ENCODE assay signal across 14 mouse cellular contexts in the genomic region with DNA sequence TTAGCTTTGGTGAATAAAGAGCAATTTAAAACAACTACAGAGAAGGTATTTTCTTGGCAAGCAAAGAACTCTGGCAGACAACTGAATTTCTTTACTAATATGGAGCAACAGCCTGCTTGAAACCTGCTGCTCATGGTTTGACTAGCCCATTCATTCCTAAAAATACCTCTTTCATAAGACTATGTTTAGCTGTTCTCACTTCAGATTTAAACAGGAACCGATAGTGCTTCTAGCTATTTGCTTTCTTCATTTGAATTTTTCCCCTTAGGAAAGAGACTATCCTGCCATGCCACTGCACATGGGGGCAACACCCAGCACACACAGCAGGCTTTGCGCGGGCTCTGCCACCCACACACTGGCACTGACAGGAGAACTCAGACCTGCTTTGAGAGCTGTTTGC.
A peak's percentile ranks its signal among the peaks of the same experiment; 100 is the strongest.
DNase-seq lines count a peak whose midpoint lies in the region; ATAC-seq and TF ChIP-seq lines count a peak whose summit lies in the region.
"Had no signal": no experiment of that assay in that cellular context is flagged by ENCODE, and none has a peak within 500 bp of the region (broad histone marks: within the 10 kb centered on the region; RNA-seq: fewer than 3 reads in every experiment).

No protein-coding gene starts in this region.

- 16% methylated on average over 3 of the region's 3 CpGs for WGBS in forebrain, postnatal 0 days
- WGBS in forebrain, embryonic 10.5 days = 88% methylated on average over 3 of the region's 3 CpGs
- WGBS in thymus, adult 2 months = 84% methylated on average over 3 of the region's 3 CpGs

- ATAC-seq in forebrain, postnatal 0 days = peak; percentile 40
- no peak for ATAC-seq in erythroid progenitor cell, adult 5-6 weeks (replicated peaks; ENCODE audit: low FRiP score, poor library complexity, severe bottlenecking)
- ATAC-seq: midbrain, embryonic 16.5 days had no signal

- H3K9ac ChIP-seq in forebrain, postnatal 0 days = no peak overlapping the region
- H3K9ac ChIP-seq: hindbrain, embryonic 12.5 days; kidney, embryonic 15.5 days; liver, embryonic 13.5 days had no signal

- TF ChIP-seq CTCF in forebrain, postnatal 0 days (IDR thresholded peaks at IDR 0.05; ENCODE audit: low read depth) = no peak
- TF ChIP-seq CTCF in thymus, adult 2 months (IDR thresholded peaks at IDR 0.05; ENCODE audit: borderline replicate concordance, control insufficient read depth, extremely low read depth, insufficient read depth, low read length, poor library complexity) = no peak

- H3K27ac ChIP-seq in forebrain, postnatal 0 days (ENCODE audit: low read depth, low read length) = no peak overlapping the region
- no peak overlapping the region for H3K27ac ChIP-seq in forebrain, embryonic 10.5 days
- no peak overlapping the region for H3K27ac ChIP-seq in thymus, adult 2 months (ENCODE audit: control insufficient read depth, insufficient read depth, low read length)
- H3K27ac ChIP-seq: hindbrain, embryonic 12.5 days; kidney, embryonic 15.5 days; liver, embryonic 13.5 days had no signal

- no peak for TF ChIP-seq POLR2A in thymus, adult 2 months (IDR thresholded peaks at IDR 0.05; ENCODE audit: control insufficient read depth, extremely low read depth, insufficient read depth, low read length, poor library complexity)

- H3K27me3 ChIP-seq in forebrain, postnatal 0 days (ENCODE audit: insufficient read depth, low read length) = no peaks in the 10 kb centered on the region
- H3K27me3 ChIP-seq in forebrain, embryonic 10.5 days (ENCODE audit: poor library complexity, severe bottlenecking) = no peaks in the 10 kb centered on the region
- H3K27me3 ChIP-seq in thymus, adult 2 months (ENCODE audit: control insufficient read depth, insufficient read depth, low read length) = no peaks in the 10 kb centered on the region
- H3K27me3 ChIP-seq: hindbrain, embryonic 12.5 days; kidney, embryonic 15.5 days; liver, embryonic 13.5 days had no signal

- DNase-seq in forebrain, postnatal 0 days = peak; percentile 38
- no peak for DNase-seq in forebrain, embryonic 10.5 days (ENCODE audit: extremely low spot score, low spot score)
- peak; percentile 32 for DNase-seq in adipocyte (ENCODE audit: low spot score)
- peak; percentile 35 to 37 for DNase-seq in layer of hippocampus, adult 8-10 months (ENCODE audit: low spot score in 2 of 2)
- DNase-seq in lung, postnatal 36 days = peak; percentile 12
- no peak for DNase-seq in thymus, adult 2 months
- DNase-seq in kidney, postnatal 25 days = no peak
- DNase-seq: B cell, adult 2 months; gastrocnemius, postnatal 10 days; liver, embryonic 13.5 days had no signal

- H3K4me2 ChIP-seq in forebrain, postnatal 0 days (ENCODE audit: low read depth) = peak overlapping the region; percentile 16; the same call in 1 of the 2 replicates
- H3K4me2 ChIP-seq: hindbrain, embryonic 12.5 days; kidney, embryonic 15.5 days; liver, embryonic 13.5 days had no signal

- H3K36me3 ChIP-seq in forebrain, postnatal 0 days (ENCODE audit: insufficient read depth) = no peaks in the 10 kb centered on the region
- no peaks in the 10 kb centered on the region for H3K36me3 ChIP-seq in forebrain, embryonic 10.5 days (replicated peaks)
- H3K36me3 ChIP-seq in thymus, adult 2 months (ENCODE audit: control insufficient read depth, insufficient read depth, low read length) = no peaks in the 10 kb centered on the region
- H3K36me3 ChIP-seq: hindbrain, embryonic 12.5 days; kidney, embryonic 15.5 days; liver, embryonic 13.5 days had no signal

- H3K9me3 ChIP-seq in forebrain, postnatal 0 days (ENCODE audit: low read length) = no peaks in the 10 kb centered on the region
- H3K9me3 ChIP-seq in forebrain, embryonic 10.5 days = no peaks in the 10 kb centered on the region
- H3K9me3 ChIP-seq: hindbrain, embryonic 12.5 days; kidney, embryonic 15.5 days; liver, embryonic 13.5 days had no signal

- peaks cover 7% of the 10 kb centered on the region; the same call in 1 of the 2 replicates for H3K4me1 ChIP-seq in forebrain, postnatal 0 days (ENCODE audit: insufficient read depth)
- peaks cover 12% of the 10 kb centered on the region for H3K4me1 ChIP-seq in forebrain, embryonic 10.5 days
- no peaks in the 10 kb centered on the region for H3K4me1 ChIP-seq in thymus, adult 2 months (replicated peaks; ENCODE audit: control insufficient read depth, insufficient read depth, low read length)
- H3K4me1 ChIP-seq: liver, embryonic 13.5 days had no signal

- H3K4me3 ChIP-seq in forebrain, postnatal 0 days (ENCODE audit: low read depth, low read length) = no peak overlapping the region
- no peak overlapping the region for H3K4me3 ChIP-seq in forebrain, embryonic 10.5 days
- H3K4me3 ChIP-seq in thymus, adult 2 months (ENCODE audit: control insufficient read depth, insufficient read depth, low read length) = no peak overlapping the region
- H3K4me3 ChIP-seq: hindbrain, embryonic 12.5 days; kidney, embryonic 15.5 days; liver, embryonic 13.5 days had no signal

Comparison
In these comparisons a context has a peak if more than half of its experiments do, and no peak if none do; other contexts are left out.
1. DNase-seq: peak in forebrain, postnatal 0 days (single experiment), adipocyte (single experiment), layer of hippocampus, adult 8-10 months (2 of 2) and lung, postnatal 36 days (single experiment); none in forebrain, embryonic 10.5 days (single experiment), thymus, adult 2 months (single experiment) and kidney, postnatal 25 days (0 of 2).